18 mouse cellular contexts compared by ENCODE assay signal in the genomic region with DNA sequence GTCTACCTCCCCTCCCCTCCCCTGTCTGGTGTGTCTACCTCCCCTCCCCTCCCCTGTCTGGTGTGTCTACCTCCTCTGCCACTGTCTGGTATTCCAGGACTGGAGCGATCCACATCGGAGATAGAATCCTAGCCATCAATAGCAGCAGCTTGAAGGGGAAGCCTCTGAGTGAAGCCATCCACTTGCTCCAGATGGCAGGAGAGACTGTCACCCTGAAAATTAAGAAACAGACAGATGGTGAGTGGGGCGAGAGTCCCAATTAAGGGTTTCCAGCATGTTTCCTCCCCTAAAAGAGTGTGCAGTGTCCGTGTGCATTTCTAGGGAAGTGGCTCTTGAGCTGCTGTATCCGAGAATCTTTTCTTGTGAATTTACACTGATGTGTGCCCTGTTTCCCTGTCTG.
DNase-seq lines count a peak whose midpoint lies in the region; ATAC-seq and TF ChIP-seq lines count a peak whose summit lies in the region.
"Had no signal": no experiment of that assay in that cellular context is flagged by ENCODE, and none has a peak within 500 bp of the region (broad histone marks: within the 10 kb centered on the region; RNA-seq: fewer than 3 reads in every experiment).

No protein-coding gene starts in this region.

- TF ChIP-seq CTCF in forebrain, postnatal 0 days (IDR thresholded peaks at IDR 0.05; ENCODE audit: low read depth) = no peak
- TF ChIP-seq CTCF in liver, postnatal 0 days (IDR thresholded peaks at IDR 0.05; ENCODE audit: low read depth) = no peak

- H3K4me2 ChIP-seq in forebrain, postnatal 0 days (ENCODE audit: low read depth) = no peak overlapping the region
- no peak overlapping the region for H3K4me2 ChIP-seq in liver, postnatal 0 days (ENCODE audit: low read depth, low read length)
- H3K4me2 ChIP-seq: embryonic facial prominence, embryonic 12.5 days; hindbrain, embryonic 13.5 days had no signal

- peaks cover 14% of the 10 kb centered on the region; the same call in 1 of the 2 replicates for H3K4me1 ChIP-seq in forebrain, postnatal 0 days (ENCODE audit: insufficient read depth)
- H3K4me1 ChIP-seq in liver, postnatal 0 days (ENCODE audit: insufficient read depth) = no peaks in the 10 kb centered on the region
- H3K4me1 ChIP-seq: embryonic facial prominence, embryonic 12.5 days had no signal

- H3K36me3 ChIP-seq in forebrain, postnatal 0 days (ENCODE audit: insufficient read depth) = no peaks in the 10 kb centered on the region
- H3K36me3 ChIP-seq in liver, postnatal 0 days (replicated peaks; ENCODE audit: insufficient read depth, low read length) = no peaks in the 10 kb centered on the region
- H3K36me3 ChIP-seq: embryonic facial prominence, embryonic 12.5 days had no signal

- DNase-seq in cerebellum, postnatal 10 days = peak; percentile 56 to 63
- DNase-seq in cerebellum, adult 9-10 months = no peak
- peak; percentile 81 for DNase-seq in forebrain, postnatal 0 days
- DNase-seq in layer of hippocampus, adult 9-11 months = peak; percentile 80
- peak; percentile 24 for DNase-seq in left cerebral cortex, postnatal 4 days
- no peak for DNase-seq in thymus, postnatal 4 days
- DNase-seq in kidney, postnatal 36 days = no peak
- DNase-seq in liver, postnatal 0 days = no peak
- DNase-seq: adrenal gland, postnatal 36 days; cerebellum, adult 8-10 months; gastrocnemius, adult 2 months; kidney, adult 8-10 months; liver; lung, postnatal 10 days; midbrain, embryonic 14.5 days had no signal

- peak overlapping the region; percentile 59 for H3K27ac ChIP-seq in forebrain, postnatal 0 days (ENCODE audit: low read depth, low read length)
- no peak overlapping the region for H3K27ac ChIP-seq in liver, postnatal 0 days (ENCODE audit: low read depth)
- H3K27ac ChIP-seq: embryonic facial prominence, embryonic 12.5 days; gastrocnemius, adult 2 months; hindbrain, embryonic 13.5 days; stomach, postnatal 0 days had no signal

- no peaks in the 10 kb centered on the region for H3K9me3 ChIP-seq in forebrain, postnatal 0 days (ENCODE audit: low read length)
- no peaks in the 10 kb centered on the region for H3K9me3 ChIP-seq in liver, postnatal 0 days (ENCODE audit: low read length)
- H3K9me3 ChIP-seq: embryonic facial prominence, embryonic 12.5 days; hindbrain, embryonic 13.5 days had no signal

- intact Hi-C loops in left cerebral cortex, postnatal 4 days (cut with DNase I) = no loop called here

- no peak overlapping the region for H3K4me3 ChIP-seq in forebrain, postnatal 0 days (ENCODE audit: low read depth, low read length)
- no peak overlapping the region for H3K4me3 ChIP-seq in liver, postnatal 0 days (ENCODE audit: low read depth, low read length)
- H3K4me3 ChIP-seq: embryonic facial prominence, embryonic 12.5 days; gastrocnemius, adult 2 months; hindbrain, embryonic 13.5 days had no signal

- no peaks in the 10 kb centered on the region for H3K27me3 ChIP-seq in forebrain, postnatal 0 days (ENCODE audit: insufficient read depth, low read length)
- no peaks in the 10 kb centered on the region for H3K27me3 ChIP-seq in liver, postnatal 0 days (ENCODE audit: insufficient read depth, low read length)
- H3K27me3 ChIP-seq: embryonic facial prominence, embryonic 12.5 days; hindbrain, embryonic 13.5 days had no signal

- no peak for TF ChIP-seq EP300 in liver, postnatal 0 days (IDR thresholded peaks at IDR 0.05; ENCODE audit: low read depth)

- peak; percentile 85 for ATAC-seq in forebrain, postnatal 0 days
- ATAC-seq in liver, postnatal 0 days = no peak

- 57% methylated on average over 5 of the region's 5 CpGs for WGBS in forebrain, postnatal 0 days
- 80% methylated on average over 5 of the region's 5 CpGs for WGBS in liver, postnatal 0 days (ENCODE audit: insufficient replicate concordance)

- H3K9ac ChIP-seq in forebrain, postnatal 0 days = no peak overlapping the region
- no peak overlapping the region for H3K9ac ChIP-seq in liver, postnatal 0 days (replicated peaks)
- H3K9ac ChIP-seq: embryonic facial prominence, embryonic 12.5 days; hindbrain, embryonic 13.5 days had no signal

Comparison
In these comparisons a context has a peak if more than half of its experiments do, and no peak if none do; other contexts are left out.
1. DNase-seq: peak in cerebellum, postnatal 10 days (2 of 2), forebrain, postnatal 0 days (single experiment), layer of hippocampus, adult 9-11 months (single experiment) and left cerebral cortex, postnatal 4 days (single experiment); none in cerebellum, adult 9-10 months (single experiment), thymus, postnatal 4 days (single experiment), kidney, postnatal 36 days (0 of 2) and liver, postnatal 0 days (single experiment).